Mouse (Mus musculus) intestine, postnatal 0 days (tissue): ENCODE results near the gene Cdk2ap2. TPM values are rescaled to one million over a fixed set of nuclear protein-coding genes. Genes with fewer than 3 reads are reported as not detected.
"Not testable (repeated sequence)": the region's sequence is repeated elsewhere in the genome, so short reads cannot be mapped to it uniquely, and the experiment has no call there.

Source experiments
- ATAC-seq: fragments of 200-750 bp; cut with Nextera tagmentation; 2 replicates; pipeline ENCODE4 v1.8.0; 2017; ENCODE audit warnings: mild to moderate bottlenecking, moderate TSS enrichment, moderate library complexity
- H3K27ac ChIP-seq: fragments of 300-500 bp; sonication (generic); 2 replicates; pipeline ENCODE4 v1.5.1; 2014; ENCODE audit warnings: mild to moderate bottlenecking, low read depth, low read length, moderate library complexity
- H3K27me3 ChIP-seq: fragments of 300-500 bp; sonication (generic); replicated peaks from 2 replicates; pipeline ENCODE4 v1.6.1; 2014; ENCODE audit warnings: low read length, mixed read lengths; ENCODE audit not compliant: control insufficient read depth, insufficient read depth
- H3K36me3 ChIP-seq: fragments of 300-500 bp; sonication (generic); 2 replicates; pipeline ENCODE4 v1.6.1; 2014; ENCODE audit warnings: mild to moderate bottlenecking, moderate library complexity; ENCODE audit not compliant: control insufficient read depth, insufficient read depth
- H3K4me1 ChIP-seq: fragments of 300-500 bp; sonication (generic); replicated peaks from 2 replicates; pipeline ENCODE4 v1.6.1; 2014; ENCODE audit warnings: antibody characterized with exemption, low read length, mixed read lengths; ENCODE audit not compliant: control insufficient read depth, insufficient read depth
- H3K4me2 ChIP-seq: fragments of 300-500 bp; sonication (generic); replicated peaks from 2 replicates; pipeline ENCODE4 v1.6.1; 2014; ENCODE audit warnings: low read depth, mild to moderate bottlenecking, moderate library complexity
- H3K4me3 ChIP-seq: fragments of 300-500 bp; sonication (generic); 2 replicates; pipeline ENCODE4 v1.5.1; 2014; ENCODE audit warnings: low read depth, low read length
- H3K9ac ChIP-seq: fragments of 300-500 bp; sonication (generic); 2 replicates; pipeline ENCODE4 v1.6.1; 2014; ENCODE audit warnings: mild to moderate bottlenecking, low read depth, low read length
- H3K9me3 ChIP-seq: fragments of 300-500 bp; sonication (generic); 2 replicates; pipeline ENCODE4 v1.6.1; 2016; ENCODE audit warnings: mixed run types; ENCODE audit not compliant: control insufficient read depth
- CTCF ChIP-seq: sonication (generic); IDR thresholded peaks from 2 replicates; pipeline ENCODE4 v1.5.1; 2016; ENCODE audit warnings: low read depth, mild to moderate bottlenecking, control low read depth, antibody characterized with exemption, moderate library complexity
- WGBS: fragments of 180-500 bp; shearing (Covaris S2); extraction: QIAGEN DNeasy Blood & Tissue Kit; methylation state at CpG from one replicate; pipeline ENCODE4 v1.1.7; 2014; 5-methylcytosine and 5-hydroxymethylcytosine counted together
- polyA plus RNA-seq: library from polyadenylated mRNA; unstranded; fragments of >200 nt; fragmentation: Nextera tagmentation; extraction: Ambion mirVana; gene quantifications from 2 replicates; pipeline ENCODE4 v1.2.1, GENCODE M21; 2015

The Cdk2ap2 gene
- polyA plus RNA-seq, 1 experiment from 2014 or later = 108 TPM

DNA sequence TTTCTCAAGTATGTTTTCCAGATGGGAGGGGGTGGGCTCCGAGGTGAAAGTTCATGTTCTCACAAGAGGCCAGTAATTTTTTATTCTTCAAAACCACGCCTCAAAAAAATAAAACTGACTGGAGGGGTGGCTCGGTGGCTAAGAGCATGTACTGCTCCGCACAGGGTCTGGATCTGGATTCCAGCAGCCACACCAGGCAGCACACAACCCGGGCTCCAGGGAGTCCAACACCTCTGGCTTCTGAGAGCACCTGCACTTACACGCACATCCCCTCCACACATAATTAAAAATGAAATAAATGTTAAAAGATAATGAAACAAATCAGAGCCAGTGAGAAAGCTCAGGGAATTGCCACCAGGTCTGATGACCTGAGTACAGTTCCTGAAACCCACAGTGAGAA is 30.7 kb upstream of the Cdk2ap2 start:
- WGBS = 72% methylated on average over 6 of the region's 6 CpGs
- Histone ChIP-seq H3K4me3 (no peak overlapping the region), H3K4me1 (no peaks in the 10 kb centered on the region), H3K4me2 (no peak overlapping the region), H3K9ac (no peak overlapping the region), H3K27ac (no peak overlapping the region), H3K36me3 (no peaks in the 10 kb centered on the region), H3K9me3 (no peaks in the 10 kb centered on the region), H3K27me3 (no peaks in the 10 kb centered on the region)
- ATAC-seq = no peak
- no peak for TF ChIP-seq CTCF

DNA sequence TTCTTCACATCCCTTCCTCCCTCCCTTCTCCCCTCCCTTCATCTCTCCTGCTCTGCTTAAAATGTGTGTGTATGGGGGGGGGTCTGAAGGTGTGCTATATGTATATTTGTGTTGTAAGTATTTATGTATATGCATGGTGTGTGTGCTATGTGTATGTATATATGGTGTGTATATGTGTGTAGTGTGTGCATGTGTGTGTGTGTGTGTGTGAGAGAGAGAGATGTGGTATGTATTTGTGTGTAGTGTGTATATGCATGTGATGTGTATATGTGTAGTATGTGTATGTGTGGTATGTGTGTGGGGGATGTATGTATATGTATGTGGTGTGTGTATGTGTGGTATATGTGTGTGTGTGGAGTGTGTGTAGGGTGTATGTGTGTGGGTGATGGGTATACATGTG is 30.1 kb upstream of the Cdk2ap2 start:
- ATAC-seq = peak; percentile 10; the same call in 1 of the 2 replicates
- Histone ChIP-seq H3K4me3 (no peak overlapping the region), H3K36me3 (no peaks in the 10 kb centered on the region), H3K4me2 (no peak overlapping the region), H3K27ac (no peak overlapping the region), H3K9ac (no peak overlapping the region), H3K4me1 (no peaks in the 10 kb centered on the region), H3K9me3 (no peaks in the 10 kb centered on the region), H3K27me3 (no peaks in the 10 kb centered on the region)
- TF ChIP-seq CTCF = no peak

DNA sequence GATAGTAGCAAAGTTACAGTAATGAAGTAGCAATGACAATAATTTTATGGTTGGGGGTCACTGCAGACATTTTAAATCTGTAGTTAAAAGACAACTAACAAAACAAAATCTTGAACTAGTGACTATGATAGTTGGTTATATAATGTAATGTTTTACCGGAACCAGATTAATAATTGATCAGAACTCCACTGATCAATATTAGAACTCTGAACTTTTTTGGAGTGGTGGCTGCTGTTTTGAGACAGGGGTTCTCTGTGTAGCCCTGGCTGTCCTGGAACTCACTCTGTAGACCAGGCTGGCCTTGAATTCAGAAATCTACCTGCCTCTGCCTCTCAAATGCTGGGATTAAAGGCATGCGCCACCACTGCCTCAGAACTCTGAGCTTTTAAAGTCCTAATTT is 28.7 kb upstream of the Cdk2ap2 start:
- H3K4me3 ChIP-seq, H3K9me3 ChIP-seq, ATAC-seq, H3K27ac ChIP-seq, H3K27me3 ChIP-seq, H3K36me3 ChIP-seq, H3K9ac ChIP-seq, H3K4me1 ChIP-seq: not testable (repeated sequence)
- peak overlapping the region; percentile 46; the same call in 1 of the 2 replicates for H3K4me2 ChIP-seq
- 63% methylated on average over 2 of the region's 2 CpGs for WGBS

DNA sequence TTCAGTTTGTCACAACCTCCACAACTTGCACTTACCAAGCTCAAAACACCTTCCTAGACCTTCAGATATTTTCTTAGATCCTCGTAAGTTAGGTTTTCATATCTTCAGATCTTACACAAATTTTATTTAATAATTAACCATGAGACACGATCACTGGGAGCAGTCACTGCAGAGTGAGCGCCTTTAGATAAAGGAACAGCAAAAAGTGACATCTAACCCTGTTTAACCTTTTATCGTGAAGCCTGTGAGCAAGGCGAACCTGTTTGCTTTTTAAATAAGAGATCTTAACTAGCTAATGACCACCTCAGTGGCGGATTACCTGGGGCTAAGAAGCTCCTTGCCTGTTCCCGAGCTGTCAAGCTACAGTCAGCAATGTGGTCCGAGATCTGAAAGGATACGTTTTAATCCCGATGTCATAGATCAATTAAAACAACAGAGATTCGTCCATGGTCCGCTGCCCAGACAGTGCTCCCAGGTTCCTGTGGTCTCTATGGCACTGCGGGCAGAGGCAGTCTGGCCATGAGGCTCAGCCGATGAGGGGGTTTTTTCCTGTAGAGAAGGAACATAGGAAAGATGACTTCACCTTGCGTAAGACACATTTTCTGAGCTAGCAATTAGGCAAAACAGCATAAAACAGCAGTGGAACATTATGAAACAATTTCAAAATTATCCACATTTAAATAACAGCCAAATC is 28.1 kb upstream of the Cdk2ap2 start:
- 43% methylated on average over 15 of the region's 15 CpGs for WGBS
- Histone ChIP-seq H3K36me3 (no peaks in the 10 kb centered on the region), H3K4me1 (no peaks in the 10 kb centered on the region), H3K4me2 (peak overlapping the region; percentile 46), H3K4me3 (no peak overlapping the region), H3K27me3 (no peaks in the 10 kb centered on the region), H3K27ac (no peak overlapping the region), H3K9ac (0 out of 2 replicates have a peak overlapping the region, but pooled peaks have one; percentile 23), H3K9me3 (no peaks in the 10 kb centered on the region)
- no peak for ATAC-seq
- no peak for TF ChIP-seq CTCF

DNA sequence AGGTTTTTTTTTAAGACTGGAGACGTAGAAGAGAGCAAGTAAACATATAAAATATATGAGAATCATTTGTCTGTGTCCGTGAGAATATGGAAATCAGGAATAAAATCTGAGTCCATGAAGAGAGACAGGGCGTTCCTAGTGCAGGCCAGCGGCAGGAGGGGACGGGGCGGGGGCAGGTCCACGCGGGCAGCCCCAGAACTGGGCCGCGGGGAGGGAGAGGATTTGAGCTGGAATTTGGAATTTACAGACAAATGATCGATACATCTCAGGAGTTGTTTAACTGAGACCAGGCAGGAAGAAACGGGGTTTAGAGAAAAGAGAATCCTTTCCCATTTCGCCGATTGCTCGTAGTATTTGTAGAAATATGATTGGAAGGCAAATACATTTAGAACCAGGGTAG is 26.7 kb upstream of the Cdk2ap2 start:
- no peak for ATAC-seq
- Histone ChIP-seq H3K36me3 (no peaks in the 10 kb centered on the region), H3K9me3 (no peaks in the 10 kb centered on the region), H3K4me3 (no peak overlapping the region), H3K9ac (no peak overlapping the region), H3K4me2 (no peak overlapping the region), H3K4me1 (no peaks in the 10 kb centered on the region), H3K27ac (no peak overlapping the region), H3K27me3 (no peaks in the 10 kb centered on the region)
- TF ChIP-seq CTCF = no peak
- WGBS = 70% methylated on average over 15 of the region's 15 CpGs

DNA sequence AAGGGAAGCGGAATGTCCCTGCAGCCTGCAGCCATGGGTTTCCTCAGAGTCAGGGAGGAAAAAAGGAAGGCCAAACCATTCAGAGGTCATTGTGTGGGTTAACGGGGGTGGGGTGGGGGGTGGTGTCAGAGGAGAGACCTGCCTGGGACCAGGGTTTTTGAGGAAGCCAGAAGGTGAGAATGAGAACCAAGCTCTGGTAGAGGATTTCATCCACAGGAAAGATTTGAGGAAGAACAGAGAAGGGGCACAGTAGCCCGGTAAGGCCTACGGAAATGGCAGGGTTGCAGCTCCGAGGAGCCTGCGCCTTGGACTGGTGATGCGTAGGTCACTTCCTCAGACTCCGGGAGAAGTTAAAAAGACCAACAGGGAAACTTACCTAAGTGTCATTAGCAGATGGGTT is 26.2 kb upstream of the Cdk2ap2 start:
- TF ChIP-seq CTCF = no peak
- H3K4me2 ChIP-seq = no peak overlapping the region
- no peaks in the 10 kb centered on the region for H3K9me3 ChIP-seq
- H3K4me3 ChIP-seq = no peak overlapping the region
- H3K9ac ChIP-seq = no peak overlapping the region
- no peaks in the 10 kb centered on the region for H3K4me1 ChIP-seq
- ATAC-seq = no peak
- no peaks in the 10 kb centered on the region for H3K27me3 ChIP-seq
- no peaks in the 10 kb centered on the region for H3K36me3 ChIP-seq
- 83% methylated on average over 8 of the region's 8 CpGs for WGBS
- H3K27ac ChIP-seq = no peak overlapping the region

DNA sequence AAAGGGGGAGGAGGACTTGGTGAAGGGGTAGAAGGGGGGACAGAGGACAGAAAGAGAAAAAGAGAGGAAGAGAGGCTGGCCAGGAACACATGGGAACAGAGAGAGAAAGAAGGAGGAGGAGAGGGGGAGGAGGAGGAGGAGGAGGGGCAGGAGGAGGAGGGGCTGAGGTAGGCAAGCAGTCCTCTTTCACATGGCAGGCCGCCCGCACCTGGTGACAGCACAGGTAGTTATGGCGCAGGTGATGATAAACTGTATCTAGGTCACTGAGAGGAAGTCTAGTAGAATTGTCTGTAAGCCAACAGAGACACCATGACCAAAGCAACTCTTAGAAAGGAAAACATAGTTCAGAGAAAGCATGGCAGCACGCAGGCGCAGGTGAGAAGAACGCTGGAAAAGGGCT is 25.6 kb upstream of the Cdk2ap2 start:
- Histone ChIP-seq H3K27me3 (no peaks in the 10 kb centered on the region), H3K4me3 (no peak overlapping the region), H3K27ac (no peak overlapping the region), H3K4me2 (no peak overlapping the region), H3K9ac (no peak overlapping the region), H3K4me1 (no peaks in the 10 kb centered on the region), H3K9me3 (no peaks in the 10 kb centered on the region), H3K36me3 (no peaks in the 10 kb centered on the region)
- WGBS = 92% methylated on average over 6 of the region's 6 CpGs
- no peak for ATAC-seq
- TF ChIP-seq CTCF = no peak
